Mouse (Mus musculus): Measurements from ENCODE around the gene Tmem110.

The Tmem110 gene

DNA sequence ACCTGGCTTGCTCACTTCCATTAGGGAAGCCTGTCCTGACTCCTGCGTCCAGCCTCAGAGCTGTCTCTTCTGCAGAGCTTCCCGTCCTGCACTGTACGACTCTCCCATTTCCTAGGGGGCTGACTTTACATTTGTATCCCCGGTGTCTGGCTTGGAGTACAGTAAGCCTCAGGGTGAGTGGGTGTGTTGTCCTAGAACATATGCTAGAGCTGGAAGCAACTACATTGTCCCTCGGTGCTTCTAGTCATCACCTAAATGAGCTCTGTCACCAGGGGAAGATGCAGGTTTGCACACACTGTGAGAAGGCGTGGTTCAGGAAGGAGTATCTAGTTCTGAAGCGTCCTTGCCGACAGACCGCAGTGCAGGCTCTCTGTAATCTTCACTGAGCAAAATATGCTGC, 37.0 kb downstream of the Tmem110 start:
- DNase-seq (ENCODE audit: low spot score) = no peak

DNA sequence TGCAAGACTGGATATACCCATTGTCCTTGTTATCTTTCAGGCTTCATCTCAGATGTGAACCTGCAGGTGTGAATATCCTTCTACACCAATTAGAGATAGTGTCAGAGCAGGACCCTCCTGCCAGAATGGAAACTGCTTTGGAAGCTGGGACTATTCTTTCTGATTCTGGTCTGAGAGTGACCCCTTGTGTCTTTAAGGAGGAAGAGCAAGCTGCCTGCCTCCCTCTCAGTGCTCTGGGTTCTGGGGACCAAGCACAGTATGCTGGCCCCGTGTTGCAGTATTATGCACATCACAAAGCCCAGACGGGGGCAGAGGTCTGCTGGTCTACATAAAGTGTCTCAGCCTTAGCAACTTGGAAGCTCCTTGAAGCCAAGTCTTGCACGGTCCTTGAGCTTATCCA, 39.9 kb downstream of the Tmem110 start:
- DNase-seq (ENCODE audit: low spot score) = peak; percentile 35

DNA sequence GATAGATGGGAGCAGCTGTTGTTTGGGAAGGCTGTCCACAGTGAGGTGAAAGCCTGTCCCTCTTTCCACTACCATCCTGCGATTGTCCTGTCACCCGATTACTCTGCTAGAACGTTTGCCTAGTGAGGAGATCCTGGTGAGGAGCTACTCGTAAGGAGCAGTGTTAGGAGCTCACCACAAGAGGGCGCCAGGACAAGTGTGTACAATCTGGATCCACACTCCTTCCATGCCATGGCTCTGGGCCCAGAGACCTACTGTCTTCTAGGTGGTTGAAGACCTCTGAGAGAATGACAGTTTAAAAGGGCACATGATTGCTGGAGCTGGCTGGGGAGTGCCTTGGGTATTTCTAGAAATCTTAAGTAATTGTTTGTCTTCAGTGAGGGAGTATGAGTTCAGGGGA, 41.7 kb downstream of the Tmem110 start:
- peak; percentile 90 for DNase-seq (ENCODE audit: low spot score)

DNA sequence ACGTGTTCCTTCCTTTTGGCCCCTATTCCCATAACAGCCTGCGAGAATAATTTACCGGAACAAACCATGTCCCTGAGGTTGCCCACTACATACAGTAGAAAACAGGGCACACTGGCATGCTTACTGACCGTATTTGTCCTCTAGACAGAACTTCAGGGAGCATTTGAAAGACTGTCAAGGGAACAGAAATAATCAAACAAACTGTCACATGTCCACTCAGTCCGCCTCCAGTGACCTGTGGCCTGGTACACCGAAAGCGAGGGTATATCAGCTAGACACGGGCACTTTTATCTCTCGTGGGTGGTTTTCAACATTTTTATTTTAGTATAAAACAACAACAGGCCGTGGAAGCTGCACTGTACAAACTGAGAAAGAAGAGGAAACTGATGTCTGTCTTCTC, 43.4 kb downstream of the Tmem110 start:
- DNase-seq (ENCODE audit: low spot score) = no peak

DNA sequence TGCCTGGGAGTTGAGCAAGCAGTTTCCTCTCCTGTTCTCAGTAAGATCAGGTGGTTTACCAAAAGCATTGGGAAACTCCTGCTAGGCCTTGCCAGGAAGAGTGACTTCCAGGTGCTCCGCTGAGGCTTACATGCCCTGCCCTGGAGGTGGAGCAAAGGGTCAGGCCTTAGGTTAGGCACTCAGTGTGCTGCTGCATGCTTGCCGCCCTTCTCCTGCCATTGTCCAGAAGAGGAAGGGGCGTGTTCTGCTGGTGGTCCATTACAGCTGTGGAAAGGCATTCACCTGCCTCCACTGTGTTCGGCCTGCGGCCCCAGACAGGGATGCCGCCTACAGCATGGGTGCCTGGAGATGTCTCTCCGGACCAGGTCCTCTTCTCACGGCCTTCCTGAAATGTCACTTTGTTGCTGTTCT, 44.0 kb downstream of the Tmem110 start:
- DNase-seq (ENCODE audit: low spot score) = no peak

DNA sequence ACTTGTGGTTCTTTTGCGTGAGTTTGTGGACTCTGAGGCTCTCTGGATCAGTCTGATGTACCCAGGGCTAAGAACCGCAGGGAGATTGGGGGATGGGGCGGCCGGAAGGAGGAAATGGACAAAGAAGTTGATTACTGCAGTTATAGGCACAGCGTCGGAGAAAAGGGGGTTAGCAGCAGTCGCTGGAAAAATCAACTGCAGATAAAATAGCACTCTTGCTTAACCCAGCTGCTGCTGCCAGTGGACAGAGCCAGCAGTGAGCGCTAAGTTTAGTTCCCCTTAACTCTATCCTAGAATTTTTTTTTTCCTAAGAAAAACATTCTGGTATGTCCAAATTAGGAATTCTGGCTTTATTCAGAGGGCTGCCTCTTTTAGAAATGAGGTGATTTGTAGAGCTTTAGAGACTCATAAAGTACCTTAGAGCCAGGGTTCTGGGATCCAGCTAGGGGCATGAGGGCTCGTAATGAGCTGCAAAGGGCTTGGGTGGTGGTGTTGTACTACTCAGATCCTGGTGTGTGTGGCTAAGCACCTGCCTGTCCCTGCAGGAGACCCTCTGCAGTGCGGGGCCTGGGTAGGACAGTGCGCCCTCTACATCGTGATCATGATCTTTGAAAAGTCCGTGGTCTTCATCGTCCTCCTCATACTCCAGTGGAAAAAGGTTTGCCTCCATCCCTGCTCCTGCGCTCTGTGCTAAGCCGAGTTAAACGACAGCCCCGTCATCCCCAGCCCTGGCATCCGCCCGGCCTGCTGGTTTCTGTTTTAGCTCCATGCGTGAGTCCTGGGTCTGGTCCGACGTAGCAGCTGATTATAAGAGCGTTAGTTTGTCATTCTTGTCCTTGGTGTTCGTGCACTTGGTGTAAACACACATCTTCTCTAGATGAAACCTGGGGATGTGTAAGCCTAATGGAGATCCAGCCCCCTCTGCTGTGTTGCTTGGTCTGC, 45.1 kb downstream of the Tmem110 start:
- no peak for DNase-seq (ENCODE audit: low spot score)

DNA sequence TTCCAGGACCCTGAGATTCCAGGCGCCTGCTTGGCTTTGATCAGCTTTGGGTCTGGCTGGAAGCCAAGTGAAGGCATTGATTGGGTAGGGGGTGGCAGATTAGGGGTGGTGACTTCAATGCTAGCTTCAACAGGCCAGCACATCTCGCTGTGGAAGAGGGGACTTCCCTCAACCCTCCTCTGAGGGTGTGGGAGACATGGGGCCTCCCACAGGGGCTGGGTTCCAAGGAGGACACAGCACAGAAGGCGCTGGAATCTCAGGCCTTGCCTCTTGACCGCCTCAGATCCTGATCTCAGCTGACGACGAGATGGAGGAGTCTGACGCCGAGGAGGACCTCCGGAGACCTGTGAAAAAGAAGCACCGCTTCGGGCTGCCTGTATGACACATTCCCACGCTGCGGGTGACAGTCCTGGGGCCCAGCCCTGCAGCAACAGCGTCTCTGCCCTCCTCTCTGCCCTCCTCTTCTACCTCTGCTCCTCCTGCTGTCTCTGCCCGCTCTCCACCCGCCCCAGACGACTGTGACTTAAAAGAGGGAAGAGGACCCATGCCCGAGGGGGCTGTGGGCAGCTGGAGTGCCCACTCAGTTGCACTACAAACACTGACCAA, 48.8 kb downstream of the Tmem110 start:
- no peak for DNase-seq (ENCODE audit: low spot score)

DNA sequence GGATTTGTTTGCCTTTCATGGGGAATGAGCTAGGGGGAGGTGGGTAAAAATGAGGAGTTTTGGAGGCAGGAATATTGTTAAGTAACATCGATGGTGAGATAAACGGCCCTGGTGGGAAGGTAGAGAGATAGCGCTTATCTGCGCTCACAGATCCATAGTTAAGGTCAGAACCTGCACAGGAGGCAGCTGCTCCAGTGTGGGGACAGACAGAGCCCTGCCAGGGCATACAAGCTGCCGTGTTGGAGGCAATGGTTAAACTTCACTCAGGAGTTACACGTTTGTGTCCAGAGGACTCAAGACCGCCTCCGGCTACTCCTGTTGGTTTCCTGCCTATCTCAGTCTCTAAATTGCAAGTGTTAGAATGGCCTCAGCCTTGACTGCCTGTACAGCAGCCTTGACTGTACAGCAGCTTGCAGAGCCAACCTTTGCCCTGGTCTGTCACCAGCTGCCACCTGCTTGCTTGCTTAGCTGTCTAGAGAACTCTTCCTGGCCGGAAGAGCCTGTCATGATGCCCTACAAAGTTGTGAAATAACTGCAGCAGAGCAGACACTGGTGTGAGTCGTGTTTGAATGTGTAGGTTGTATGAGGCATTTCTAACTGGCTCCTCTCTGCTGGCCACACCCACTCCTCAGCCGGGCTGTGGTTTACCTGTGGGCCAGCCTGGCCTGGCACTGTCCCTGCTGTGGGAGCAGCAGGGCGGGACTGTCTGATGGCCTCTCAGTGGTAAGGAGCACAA, 49.9 kb downstream of the Tmem110 start:
- DNase-seq (ENCODE audit: low spot score) = no peak

DNA sequence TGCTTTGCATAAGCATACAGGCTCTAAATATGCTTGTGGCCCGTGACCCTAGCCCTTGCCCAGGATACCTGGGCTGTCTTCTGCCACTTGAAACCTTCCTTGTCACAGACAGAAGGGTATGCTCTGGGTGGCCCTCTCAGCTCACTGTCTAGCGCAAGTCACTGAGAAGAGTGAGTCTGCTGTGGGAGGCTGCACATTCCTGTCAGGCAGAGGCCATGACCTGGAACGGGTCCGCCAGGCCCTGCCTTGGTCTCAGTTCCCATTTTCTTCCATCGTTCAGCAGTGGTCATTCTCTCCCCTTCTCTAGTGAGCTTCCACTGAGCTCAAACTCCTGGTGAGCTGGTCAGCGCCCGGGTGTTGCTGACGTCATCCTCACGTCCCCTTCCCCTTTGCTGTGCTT, 50.6 kb downstream of the Tmem110 start:
- no peak for DNase-seq (ENCODE audit: low spot score)

DNA sequence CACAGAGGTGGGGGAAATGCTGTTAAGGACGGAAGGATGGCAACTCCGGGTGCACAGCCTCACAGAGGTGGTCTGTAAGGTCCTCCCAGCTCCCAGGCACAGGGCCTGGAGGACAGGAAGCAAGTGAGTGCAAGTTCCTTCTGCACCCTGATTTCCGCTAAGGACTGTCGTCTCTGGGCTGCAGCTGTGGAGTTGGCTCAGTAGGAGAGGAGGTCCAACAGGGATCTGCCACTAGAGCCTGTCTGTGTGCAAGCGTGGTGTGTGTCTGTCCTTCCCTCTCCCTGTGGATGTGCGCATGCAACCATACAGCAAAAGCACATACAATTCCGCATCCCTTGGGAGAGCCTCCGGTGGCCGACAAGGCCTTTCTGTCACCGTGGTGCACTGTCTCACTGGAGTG, 51.1 kb downstream of the Tmem110 start:
- no peak for DNase-seq (ENCODE audit: low spot score)

DNA sequence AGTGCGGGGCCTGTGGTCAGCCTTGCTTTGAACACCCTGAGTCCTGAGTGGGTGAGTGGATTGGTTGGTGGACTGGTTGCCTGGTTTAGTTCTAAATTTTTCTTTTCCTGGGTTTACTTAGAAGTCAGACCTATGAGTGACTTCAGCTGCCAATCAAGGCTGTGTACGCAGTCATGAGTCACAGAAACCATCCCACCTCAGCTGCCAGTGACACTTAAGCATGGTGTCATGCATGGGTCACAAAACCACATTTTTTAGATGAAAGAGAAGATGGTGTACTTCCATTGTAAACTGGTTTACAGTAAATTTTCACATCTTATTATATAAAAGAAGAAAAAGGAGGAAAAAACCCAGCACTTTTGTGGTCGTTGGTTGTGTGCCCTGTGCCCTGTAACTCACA, 52.4 kb downstream of the Tmem110 start:
- no peak for DNase-seq (ENCODE audit: low spot score)

DNA sequence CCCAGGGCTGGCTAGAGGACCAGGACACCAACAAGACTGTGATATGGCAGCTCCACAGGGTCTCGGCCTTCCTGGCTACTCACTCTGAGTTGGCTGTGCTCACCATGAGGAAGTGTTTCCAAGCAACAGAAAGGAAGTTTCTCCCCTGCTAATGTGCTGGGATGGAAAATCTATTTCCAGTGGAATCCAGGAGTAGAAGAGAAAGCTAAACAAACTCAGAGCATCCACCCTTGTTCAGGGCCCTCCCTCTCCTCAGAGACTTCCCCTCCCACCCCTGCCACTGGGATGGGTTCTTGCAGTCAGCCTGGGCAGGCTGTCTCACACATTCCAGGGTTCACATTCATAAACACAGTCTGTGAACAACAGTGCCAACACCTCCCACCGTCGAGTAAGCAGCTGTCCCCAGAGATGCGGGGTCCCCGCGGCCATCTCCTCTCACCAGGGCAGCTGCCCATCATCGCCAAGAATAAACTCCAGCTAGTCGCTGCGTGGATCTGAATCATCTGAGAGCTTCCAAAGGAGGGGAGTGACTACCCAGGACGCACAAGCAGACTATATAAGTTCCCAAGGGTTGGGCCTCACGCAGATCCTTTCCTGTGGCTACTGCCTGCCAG, 53.7 kb downstream of the Tmem110 start, which contains the start of gene Mustn1:
Gene Mustn1 (plus strand): TSS at position 243 of the 614 bp plus-strand sequence.
- no peak for DNase-seq (ENCODE audit: low spot score)

DNA sequence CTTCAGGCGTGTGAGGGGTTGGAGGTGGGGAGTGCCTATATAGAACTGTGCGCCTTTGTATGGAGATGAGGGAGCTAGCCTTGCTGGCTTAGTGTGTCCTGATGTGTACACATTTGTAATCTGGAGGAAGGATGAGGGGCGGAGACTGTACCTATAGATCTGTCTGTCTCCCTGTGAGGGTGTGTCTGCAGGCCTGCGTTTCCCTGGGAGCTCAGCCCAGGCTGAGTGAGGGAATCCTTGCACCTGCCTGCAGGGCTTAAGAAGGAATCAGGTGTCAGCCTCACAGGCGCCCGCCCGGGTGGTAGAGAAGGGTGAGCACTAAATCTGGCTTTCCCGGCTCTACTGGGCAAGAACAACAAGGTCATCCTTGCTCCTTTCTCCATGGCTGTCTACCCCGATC, 54.4 kb downstream of the Tmem110 start:
- no peak for DNase-seq (ENCODE audit: low spot score)

DNA sequence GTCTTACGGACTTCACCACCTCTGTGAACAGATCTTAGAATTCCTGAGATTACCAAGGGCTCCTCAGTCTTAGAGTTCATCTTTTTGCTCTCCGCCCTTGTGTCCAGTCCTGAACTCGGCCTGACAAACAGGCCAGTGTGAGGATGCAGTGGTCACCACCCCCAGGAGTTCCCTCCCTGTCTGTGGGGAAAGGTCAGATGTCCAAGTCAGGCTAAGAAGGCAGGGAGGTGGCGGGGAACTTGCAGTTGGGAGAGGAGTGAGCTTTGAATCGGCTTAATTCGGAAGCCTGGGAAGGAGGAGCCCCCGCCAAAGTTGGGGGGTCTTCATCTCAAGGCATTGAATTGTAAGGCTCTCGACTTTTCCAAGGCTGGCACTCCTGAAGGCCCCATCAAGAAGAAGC, 54.9 kb downstream of the Tmem110 start:
- no peak for DNase-seq (ENCODE audit: low spot score)

DNA sequence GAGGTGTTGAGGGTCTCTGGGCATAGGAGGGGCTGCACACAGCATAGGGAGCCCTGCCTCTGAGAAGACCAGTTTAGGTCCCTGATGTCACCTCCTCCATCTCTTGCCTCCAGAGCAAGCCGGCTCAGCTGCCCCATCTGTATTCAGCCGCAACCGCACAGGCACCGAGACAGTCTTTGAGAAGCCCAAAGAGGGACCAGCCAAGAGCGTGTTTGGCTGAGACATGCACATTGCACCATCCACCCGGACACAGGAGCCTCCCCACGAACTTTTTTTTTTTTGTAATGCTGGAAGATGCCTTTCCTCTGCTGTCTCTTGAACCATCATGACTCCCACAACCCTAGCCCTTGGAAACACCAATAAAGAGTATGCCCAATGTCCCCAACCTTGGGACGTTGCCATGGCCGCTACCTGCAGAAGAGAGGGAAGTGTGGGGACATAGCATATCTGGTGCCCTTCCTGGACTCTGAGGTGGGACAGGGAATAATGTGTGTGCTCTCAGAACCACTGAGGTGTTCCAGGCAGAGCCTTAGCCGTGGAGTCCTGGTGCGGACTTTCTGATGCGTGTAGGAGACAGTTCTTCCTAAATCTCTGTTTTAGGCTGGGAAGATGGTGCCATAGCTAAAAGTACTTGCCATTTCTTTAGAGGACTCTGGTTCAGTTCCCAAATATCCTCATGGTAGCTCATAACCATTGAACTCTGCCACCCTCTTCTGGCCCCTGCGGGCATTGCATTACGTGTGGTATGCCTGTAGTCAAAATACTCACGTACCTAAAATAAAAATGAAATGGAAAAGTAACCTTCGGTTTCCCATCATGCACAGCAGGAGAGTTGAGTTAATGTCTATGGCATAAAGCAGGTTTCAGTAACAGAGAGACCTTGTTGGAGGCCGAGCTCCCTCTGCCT, 55.7 kb downstream of the Tmem110 start:
- DNase-seq (ENCODE audit: low spot score) = peak; percentile 45

DNA sequence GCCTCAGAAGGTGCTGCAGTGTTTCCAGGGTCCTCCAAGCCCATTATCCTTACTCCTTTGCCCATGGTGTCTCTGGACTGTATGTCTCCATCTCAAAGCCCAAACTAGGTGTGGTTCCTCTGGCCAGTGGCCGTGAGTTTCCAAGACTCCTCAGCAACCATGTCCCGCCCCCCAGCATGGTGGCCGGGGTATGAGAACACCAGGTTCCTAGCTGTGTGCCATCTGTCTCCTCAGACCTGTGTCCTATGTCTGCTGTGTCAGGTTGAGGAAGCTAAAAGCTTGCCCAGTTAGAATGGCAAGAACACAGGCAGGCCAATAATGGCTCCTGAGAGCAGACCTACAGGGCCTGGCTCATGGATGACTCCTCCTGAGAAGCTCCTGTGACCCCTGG, 56.3 kb downstream of the Tmem110 start:
- DNase-seq (ENCODE audit: low spot score) = no peak

DNA sequence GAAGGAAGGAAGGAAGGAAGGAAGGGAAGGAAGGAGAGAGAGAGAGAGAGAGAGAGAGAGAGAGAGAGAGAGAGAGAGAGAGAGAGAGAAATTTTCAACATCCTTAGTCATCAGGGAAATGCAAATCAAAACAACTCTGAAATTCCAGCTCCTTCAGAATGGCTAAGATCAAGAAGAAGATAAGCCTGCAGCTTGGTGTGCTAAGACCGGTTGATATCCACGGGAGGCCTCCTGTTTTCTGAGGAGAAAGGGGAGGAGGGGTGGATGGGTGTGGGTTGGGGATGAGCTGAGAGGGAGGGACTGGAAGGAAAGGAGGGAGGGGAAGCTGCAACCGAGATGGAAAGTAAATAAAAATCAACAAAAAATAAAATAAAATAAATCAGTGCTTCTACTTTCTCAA, 59.9 kb downstream of the Tmem110 start:
- no peak for DNase-seq (ENCODE audit: low spot score)

DNA sequence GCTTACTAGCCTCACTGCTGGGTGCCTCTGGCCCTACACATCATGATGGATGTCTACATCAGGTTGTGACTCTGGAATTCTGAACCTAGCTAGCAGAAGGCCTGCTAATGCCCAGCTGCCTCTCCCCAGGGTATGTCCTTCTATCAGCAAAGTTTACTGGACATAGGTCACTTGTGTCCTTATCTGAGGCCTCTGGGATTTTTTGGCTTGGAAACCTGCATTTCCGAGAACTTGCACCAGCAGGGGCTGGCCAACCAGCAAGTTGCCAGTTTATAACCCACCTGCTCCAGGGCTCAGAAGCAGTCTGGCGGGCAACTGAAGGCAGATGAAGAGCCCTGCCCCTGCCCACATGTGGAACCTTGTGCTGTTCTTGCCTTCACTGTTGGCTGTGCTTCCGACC, 60.8 kb downstream of the Tmem110 start, which contains the start of gene Itih4:
Gene Itih4 (plus strand): TSS at position 273 of the 400 bp plus-strand sequence.
- DNase-seq (ENCODE audit: low spot score) = no peak

DNA sequence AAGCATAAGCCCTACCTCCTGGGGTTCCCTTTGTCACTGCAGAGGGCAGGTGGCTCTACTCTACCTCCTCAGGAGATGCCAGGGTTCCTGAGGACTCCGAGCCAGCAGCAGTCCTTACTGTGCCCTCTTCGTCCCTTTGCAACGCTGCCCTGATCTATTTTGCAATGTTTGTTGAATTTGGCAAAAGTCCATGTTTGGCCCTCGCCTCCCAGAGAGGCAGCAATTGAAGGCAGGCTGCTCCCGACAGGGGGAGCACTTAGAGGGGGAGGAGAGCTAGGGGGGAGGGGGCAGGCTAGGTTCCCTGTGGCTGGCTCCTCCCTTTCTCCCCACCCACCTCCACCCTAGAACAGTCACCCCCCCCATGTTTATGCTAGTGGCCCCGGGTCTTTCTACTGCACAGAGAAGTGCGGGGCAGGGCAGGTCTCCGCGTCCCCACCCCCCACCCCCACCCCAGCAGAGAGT, 62.9 kb downstream of the Tmem110 start:
- DNase-seq (ENCODE audit: low spot score) = no peak

DNA sequence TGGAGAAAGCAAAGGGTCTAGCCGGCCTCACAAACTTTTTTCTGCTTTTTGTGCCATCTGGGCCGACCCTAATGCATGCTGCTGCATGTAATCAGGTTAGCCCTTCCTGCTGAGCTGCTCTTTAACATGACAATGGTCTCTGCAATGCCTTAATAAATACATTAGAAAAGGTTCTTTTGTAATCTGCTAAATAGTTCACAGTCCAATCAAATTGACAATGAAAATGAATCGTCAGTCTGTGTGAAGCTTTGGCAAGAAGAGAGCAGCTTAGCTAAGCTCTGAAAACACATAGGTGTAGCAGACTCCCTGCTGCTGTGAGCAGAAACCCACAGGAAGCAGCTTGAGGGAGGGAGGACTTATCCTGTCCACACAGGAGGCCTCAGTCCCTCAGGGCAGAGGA, 74.6 kb downstream of the Tmem110 start:
- no peak for DNase-seq (ENCODE audit: low spot score)

DNA sequence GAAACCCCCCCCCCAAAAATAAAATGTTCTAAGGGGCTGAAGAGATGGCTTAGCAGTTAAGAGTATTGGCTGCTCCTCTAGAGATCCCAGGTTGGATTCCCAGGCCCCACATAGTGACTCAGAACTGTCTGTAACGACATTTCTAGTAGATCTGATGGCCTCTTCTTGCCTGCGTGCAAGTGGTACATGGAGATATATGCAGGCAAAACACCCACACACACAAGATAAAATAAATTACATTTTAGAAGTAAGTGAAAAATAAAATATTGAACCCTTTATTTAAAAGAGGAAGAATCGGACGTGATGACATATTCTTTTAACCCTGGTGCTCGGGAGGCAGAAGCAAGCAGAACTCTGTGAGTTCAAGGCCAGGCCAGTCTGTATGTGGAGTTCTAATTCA, 77.2 kb downstream of the Tmem110 start:
- no peak for DNase-seq (ENCODE audit: low spot score)

Measured in embryo, embryonic 10 days (tissue).